Mouse (Mus musculus): ENCODE measurements around the gene Nrbp1. TPM values are rescaled to one million over a fixed set of nuclear protein-coding genes. Genes with fewer than 3 reads are reported as not detected.
A peak's percentile ranks its signal among the peaks of the same experiment; 100 is the strongest.

The Nrbp1 gene
- total RNA-seq (2021) = 10 to 100 TPM; 74.5 to 78.3 TPM
- long read RNA-seq, experiment 1, transcript Nrbp1-207 (19 exons, 2,221 nt) = minor isoform, 5 of 106 reads
- long read RNA-seq, experiment 1, transcript Nrbp1-201 (18 exons, 2,203 nt) = major isoform, 79 of 106 reads
- long read RNA-seq, experiment 1, partial matches to known transcripts = 2 of 106 reads
- long read RNA-seq, experiment 1, other reads (novel, unspliced or antisense) = 19 of 106 reads
- long read RNA-seq, experiment 2, transcript Nrbp1-201 (18 exons, 2,203 nt) = major isoform, 40 of 52 reads
- long read RNA-seq, experiment 2, partial matches to known transcripts = 2 of 52 reads
- long read RNA-seq, experiment 2, other reads (novel, unspliced or antisense) = 8 of 52 reads

- peak; percentile 95 to 98 for DNase-seq
Observed at GRCm38 (mm10) chr5:31240637-31241521, at the start of gene Nrbp1, which contains the start of gene Gm9970. Gene Nrbp1, plus strand, starts transcription at chr5:31240864. Gene Gm9970, minus strand, starts transcription at chr5:31241232.

DNA sequence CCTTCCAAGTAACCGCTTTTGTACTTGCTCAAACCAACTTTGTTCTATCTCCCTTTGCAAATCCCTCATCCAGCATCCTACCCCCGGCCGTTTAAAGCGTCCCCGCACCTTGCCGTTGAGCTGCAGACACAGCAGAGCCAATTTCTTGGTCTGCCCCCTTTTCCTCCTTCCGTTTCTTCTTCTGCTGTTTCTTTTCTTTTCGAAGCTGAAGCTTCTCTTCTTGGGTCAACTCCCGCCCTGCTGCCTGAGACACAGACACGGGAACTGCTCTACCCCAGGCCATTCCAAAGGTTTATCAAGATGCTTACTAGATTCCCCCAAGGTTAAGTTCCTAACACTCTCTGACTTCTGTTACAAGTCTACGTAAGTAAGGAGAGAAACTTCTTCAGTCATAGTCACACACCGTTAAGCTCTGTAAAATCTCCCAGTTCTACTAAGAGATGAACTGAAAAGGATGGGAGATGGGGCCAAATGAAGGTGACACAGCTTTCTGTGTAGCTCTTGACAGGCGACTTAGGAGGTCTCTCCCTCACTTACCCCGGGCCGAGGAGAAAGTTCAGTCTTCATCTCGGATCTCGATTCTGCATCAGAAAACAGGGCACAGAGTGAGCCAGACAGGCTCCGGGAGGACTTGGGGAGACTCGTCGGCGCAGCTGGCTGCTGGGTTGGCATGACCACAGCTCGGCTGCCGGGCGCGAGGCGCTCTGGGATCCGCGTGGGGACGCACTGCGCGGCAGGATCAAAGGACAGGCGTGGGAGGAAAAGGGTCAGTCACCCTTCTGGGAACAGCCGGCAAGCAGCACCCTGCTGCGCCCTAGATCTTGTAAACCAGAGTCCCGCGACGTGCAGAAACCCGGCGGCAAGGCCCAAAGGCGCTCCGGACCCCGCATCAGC is 48.4 kb upstream of the Nrbp1 start:
- DNase-seq = no peak

GRCm38 (mm10) chr5:31192939-31193630 is 47.6 kb upstream of the Nrbp1 start, which contains the start of the genes Snx17 and Eif2b4:
Gene Snx17, plus strand, starts transcription at chr5:31193227.
Gene Eif2b4, minus strand, starts transcription at chr5:31193430.
- DNase-seq = peak; percentile 100

GRCm38 (mm10) chr5:31193631-31194281 is 46.9 kb upstream of the Nrbp1 start:
- DNase-seq = no peak

DNA sequence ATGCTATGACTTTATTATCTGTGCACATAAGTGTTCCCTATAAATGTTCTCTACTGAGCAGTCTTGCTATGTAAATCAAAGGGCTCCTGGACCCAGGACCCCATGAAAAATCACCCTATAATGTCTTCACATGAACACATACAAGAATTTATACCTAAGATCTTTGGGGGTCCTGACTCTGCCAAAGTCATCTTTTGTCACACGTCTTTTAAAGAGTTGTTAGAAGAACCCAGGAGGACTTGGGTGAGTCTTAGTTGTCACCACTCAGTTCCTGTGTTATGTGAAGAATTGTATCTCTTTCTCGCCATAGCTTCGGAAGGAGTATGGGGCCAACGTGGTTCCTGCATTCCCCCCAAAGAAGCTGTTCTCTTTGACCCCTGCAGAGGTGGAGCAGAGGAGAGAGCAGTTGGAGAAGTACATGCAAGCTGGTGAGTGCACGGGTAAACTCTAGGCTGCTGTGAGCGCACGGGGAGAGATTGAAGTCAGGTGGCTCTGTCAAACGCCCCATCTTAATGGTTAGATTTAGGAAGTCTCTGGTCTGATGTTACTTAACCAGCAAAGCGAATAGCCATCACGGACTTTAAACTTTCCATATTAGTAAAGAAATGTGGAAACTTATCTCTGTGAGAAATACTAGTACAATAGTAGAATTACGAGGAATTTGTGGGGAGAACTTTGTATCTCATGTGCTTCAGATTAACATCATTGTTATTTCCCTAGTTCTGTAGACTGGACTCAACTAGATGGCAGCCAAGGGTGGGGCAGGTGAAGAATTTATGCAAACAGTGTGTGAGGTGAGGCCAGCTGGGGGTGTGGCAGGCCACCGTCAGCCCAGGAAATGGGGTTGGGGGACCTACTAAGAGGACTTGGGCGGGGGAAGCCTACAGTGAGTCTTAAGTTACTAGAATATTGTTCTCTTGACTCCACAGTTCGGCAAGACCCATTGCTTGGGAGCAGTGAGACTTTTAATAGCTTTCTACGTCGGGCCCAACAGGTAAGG is 45.9 kb upstream of the Nrbp1 start:
- DNase-seq = no peak

DNA sequence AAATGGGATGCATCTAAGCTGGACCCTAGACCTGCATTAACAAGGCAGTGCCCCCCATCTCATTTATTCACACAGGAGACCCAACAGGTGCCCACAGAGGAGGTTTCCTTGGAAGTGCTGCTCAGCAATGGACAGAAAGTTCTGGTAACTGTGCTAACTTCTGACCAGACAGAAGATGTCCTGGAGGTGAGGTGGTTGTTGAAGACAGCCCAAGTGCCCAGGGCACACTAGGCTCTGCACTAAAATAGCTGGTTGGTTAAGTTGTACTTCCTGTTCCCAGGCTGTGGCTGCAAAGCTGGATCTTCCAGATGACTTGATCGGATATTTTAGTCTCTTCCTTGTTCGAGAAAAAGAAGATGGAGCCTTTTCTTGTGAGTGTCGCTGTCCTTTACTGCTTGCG is 45.0 kb upstream of the Nrbp1 start:
- no peak for DNase-seq

GRCm38 (mm10) chr5:31196207-31196606 is 44.5 kb upstream of the Nrbp1 start:
- no peak for DNase-seq

- DNase-seq = no peak
Observed at GRCm38 (mm10) chr5:31197072-31197471, 43.6 kb upstream of the Nrbp1 start.

- no peak for DNase-seq
Observed at GRCm38 (mm10) chr5:31198170-31198569, 42.5 kb upstream of the Nrbp1 start.

GRCm38 (mm10) chr5:31198616-31199320 is 41.9 kb upstream of the Nrbp1 start:
- DNase-seq = no peak

DNA sequence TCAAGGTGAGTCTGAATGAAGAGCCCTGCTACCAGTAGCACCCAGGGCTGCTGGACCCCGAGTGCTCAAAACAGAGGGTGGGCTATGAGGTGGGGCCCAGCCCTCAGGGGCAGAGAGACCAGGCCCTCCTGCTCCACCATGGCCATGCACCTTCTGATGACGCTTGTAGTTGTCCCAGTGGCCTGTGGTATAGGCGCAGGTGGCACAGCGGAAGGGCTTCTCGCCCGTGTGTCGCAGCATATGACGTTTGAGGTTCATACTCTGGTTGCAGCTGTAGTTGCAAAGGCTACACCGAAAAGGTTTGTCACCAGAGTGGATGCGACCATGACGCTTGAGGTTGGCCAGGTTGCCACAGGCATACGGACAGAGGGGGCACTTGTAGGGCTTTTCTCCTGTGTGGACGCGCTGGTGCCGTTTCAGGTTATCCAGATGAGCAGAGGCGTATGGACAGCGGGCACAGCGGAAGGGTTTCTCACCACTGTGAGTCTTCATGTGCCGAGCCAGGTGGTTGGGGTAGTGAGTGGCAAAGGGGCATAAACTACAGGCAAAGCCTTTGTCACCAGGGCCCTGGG is 41.3 kb upstream of the Nrbp1 start:
- DNase-seq = no peak

DNA sequence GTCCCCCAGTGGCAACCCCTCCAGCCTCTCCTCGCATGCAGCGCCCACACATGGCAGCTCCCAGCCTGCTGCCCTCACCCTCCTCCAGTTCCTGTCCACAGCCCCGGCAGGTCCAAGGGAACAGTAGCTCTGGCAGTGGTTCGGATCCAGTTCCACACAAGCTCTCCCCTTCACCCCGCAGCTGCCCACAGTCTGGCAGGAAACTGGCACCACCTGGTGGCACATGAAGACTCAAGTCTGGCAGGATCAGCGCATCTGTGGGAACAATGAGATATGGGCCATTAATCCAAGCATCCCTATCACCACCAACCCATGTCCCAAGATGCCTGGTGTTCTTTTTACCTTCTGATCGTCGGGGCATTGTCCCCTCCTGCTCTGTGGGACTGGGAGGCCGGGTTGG is 40.8 kb upstream of the Nrbp1 start:
- no peak for DNase-seq

DNA sequence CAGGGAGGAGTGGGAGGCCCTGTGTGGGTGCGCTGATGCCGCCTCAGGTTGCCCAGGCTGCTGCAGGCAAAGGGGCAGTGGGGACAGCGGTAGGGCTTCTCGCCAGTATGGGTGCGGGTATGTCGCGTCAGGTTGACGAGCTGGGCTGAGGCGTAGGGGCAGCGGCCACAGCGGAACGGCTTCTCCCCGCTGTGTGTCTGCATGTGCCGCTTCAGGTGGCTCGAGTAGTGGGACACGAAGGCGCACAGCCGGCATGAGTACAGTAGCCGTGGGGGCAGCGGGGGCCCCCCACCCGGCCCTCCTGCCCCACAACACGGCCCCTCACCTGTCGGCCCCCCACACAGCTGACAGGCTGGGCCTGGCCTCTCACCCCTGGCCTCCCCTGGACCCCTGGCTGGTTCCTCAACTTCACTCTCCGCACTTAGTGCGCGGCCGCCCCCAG is 40.3 kb upstream of the Nrbp1 start:
- DNase-seq = no peak

DNA sequence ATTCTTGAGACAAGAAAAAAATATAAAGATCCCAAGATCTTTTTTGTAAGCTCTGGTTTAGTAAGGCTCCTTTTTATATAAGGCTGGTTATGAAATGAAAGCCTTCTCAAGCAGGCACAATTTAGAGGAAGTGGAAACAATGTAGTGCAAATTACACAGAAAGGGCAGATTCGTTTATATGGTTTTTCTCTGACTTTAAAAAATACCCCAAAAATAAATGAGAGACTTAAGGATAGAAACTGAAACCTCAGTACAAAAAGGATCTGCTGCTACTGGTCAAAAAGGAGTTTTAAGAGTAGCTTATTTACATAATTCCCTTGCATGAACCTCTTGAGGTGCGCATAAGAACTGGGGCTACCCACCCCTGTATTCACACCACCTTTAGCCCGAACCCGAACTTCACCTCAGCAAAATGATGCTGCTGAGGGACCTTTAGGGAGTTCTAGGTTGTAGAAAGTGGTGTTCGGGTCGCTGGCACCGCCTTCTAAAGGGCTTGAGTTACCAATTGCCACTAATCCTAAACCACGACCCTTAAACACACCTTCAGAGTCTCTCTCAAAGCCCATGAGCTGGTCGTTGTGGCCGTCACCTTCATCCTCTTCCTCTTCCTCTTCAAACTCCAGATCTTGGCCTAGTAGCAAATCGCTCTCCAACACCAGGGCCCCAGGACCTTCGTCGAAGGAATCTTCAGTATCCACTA is 39.5 kb upstream of the Nrbp1 start:
- DNase-seq = no peak

DNA sequence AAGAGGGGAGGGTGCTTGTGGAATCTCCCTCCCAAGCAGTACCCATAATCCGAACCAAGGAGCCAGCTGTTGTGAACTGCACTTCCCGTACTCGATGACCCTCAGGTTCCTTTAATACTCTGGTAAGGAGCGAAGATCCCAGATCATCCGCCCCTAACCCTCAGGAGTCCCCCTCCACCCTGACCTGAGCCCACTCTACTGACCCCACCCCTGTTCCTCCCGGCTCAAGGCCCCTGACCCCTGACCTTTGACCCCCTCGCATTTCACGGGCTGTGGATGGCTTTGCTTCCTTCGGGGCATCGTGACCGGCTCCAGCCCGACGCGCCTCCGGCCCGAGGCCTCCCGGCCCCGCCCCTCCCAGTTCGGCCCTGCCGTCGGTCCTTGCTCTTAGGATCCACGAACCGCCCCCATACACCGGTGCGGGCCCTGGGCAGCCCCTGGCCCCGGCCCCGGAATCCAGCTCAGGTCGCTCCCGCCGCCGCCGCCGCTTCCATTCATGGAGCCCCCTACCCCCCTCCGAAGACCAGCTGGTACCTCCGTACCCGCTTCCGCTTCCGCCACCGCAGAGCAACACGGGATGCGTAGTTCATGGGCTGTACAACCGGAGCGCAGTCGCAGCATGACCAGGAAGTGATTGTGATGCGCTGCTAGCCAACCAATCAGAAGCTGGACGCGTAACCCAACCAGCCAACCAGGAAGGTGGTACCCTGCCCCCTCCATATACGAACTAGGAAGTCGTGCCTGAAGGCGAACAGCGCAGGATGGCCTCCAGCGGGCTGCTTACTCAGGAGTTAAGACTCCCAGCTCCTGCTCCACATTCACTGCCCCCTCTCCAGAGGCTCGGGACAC is 38.7 kb upstream of the Nrbp1 start, which contains the start of gene Zfp513:
Gene Zfp513 (minus strand): TSS at position 562 of the 849 bp plus-strand sequence.
- DNase-seq = peak; percentile 95 to 99

- DNase-seq = no peak
Observed at GRCm38 (mm10) chr5:31202933-31203332, 37.7 kb upstream of the Nrbp1 start.

DNA sequence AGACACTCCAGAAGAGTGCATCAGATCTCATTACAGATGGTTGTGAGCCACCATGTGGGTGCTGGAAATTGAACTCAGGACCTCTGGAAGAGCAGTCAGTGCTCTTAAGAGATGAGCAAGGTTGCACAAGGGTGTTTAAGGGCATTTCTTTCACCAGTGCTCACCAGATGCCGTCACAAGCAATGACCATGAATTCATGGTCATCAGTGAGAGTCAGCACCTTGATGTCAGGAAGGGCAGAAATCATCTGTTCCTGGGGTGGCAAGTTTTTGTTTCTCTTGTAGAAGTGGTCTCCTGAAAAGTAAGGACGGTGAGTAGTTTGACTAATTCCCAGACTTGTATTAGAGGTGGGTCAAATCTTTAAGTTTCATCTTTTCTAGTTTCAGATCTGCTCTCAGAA is 36.8 kb upstream of the Nrbp1 start:
- DNase-seq = no peak
